Mouse (Mus musculus) CH12.LX (cell line): ENCODE data around the gene Ptov1.

Experiments used
- BHLHE40 ChIP-seq: IDR thresholded peaks from 2 replicates; pipeline ENCODE4 v1.6.1; 2011; ENCODE audit warnings: mild to moderate bottlenecking, low read depth, low read length, improper control_type of control experiment
- CTCF ChIP-seq, 2 experiments: IDR thresholded peaks in 1 of 2; conservative IDR thresholded peaks in 1 of 2; 2 replicates each; pipeline ENCODE4 v1.5.1; 2011 to 2012; ENCODE audit warnings: low read depth in 2 of 2, low read length in 2 of 2, improper control_type of control experiment in 1 of 2, inconsistent platforms in 1 of 2, mild to moderate bottlenecking in 1 of 2, moderate library complexity in 1 of 2
- ELF1 ChIP-seq: IDR thresholded peaks from 2 replicates; pipeline ENCODE4 v1.6.1; 2014; ENCODE audit warnings: low read depth, mild to moderate bottlenecking, inconsistent platforms, low read length, improper control_type of control experiment
- MAFK ChIP-seq: IDR thresholded peaks from 2 replicates; pipeline ENCODE4 v1.6.1; 2011; ENCODE audit warnings: low read length, improper control_type of control experiment; ENCODE audit not compliant: insufficient replicate concordance
- MAZ ChIP-seq: IDR thresholded peaks from 2 replicates; pipeline ENCODE4 v1.6.1; 2012; ENCODE audit warnings: low read depth, mild to moderate bottlenecking, inconsistent platforms, low read length, improper control_type of control experiment, moderate library complexity
- NRF1 ChIP-seq: IDR thresholded peaks from 2 replicates; pipeline ENCODE4 v1.6.1; 2014; ENCODE audit warnings: low read depth, mild to moderate bottlenecking, inconsistent platforms, low read length, improper control_type of control experiment, moderate library complexity
- POLR2A ChIP-seq: IDR thresholded peaks from 2 replicates; pipeline ENCODE4 v1.6.1; 2011; ENCODE audit warnings: low read depth, mild to moderate bottlenecking, improper control_type of control experiment, low read length
- RAD21 ChIP-seq: IDR thresholded peaks from 2 replicates; pipeline ENCODE4 v1.6.1; 2011; ENCODE audit warnings: low read depth, mild to moderate bottlenecking, low read length, improper control_type of control experiment, moderate library complexity
- SMC3 ChIP-seq: IDR thresholded peaks from 2 replicates; pipeline ENCODE4 v1.6.1; 2011; ENCODE audit warnings: low read depth, low read length, improper control_type of control experiment
- USF1 ChIP-seq: IDR thresholded peaks from 2 replicates; pipeline ENCODE4 v1.6.1; 2014; ENCODE audit warnings: low read depth, mild to moderate bottlenecking, inconsistent platforms, low read length, improper control_type of control experiment
- ZMIZ1 ChIP-seq: IDR thresholded peaks from 2 replicates; pipeline ENCODE4 v1.6.1; 2012; ENCODE audit warnings: low read depth, mild to moderate bottlenecking, inconsistent platforms, low read length, improper control_type of control experiment

- TF ChIP-seq NRF1 (no peak), CTCF (conservative IDR thresholded peaks at IDR 0.05 in 1 of 2, IDR thresholded peaks at IDR 0.05 in 1 of 2; ENCODE audit: low read depth in 2 of 2, low read length in 2 of 2) (no peak), POLR2A (no peak), BHLHE40 (no peak), USF1 (no peak), ELF1 (no peak), MAFK (no peak), RAD21 (no peak), SMC3 (no peak), MAZ (no peak), ZMIZ1 (no peak)
These were observed 1.0 kb upstream of the Ptov1 start for GRCm38 (mm10) chr7:44870614-44871013.
